Mouse (Mus musculus): ENCODE measurements around the gene Frmd4a. TPM values are rescaled to one million over a fixed set of nuclear protein-coding genes. Genes with fewer than 3 reads are reported as not detected.
"Not testable (repeated sequence)": the region's sequence is repeated elsewhere in the genome, so short reads cannot be mapped to it uniquely, and the experiment has no call there.

The Frmd4a gene
- polyA plus RNA-seq, 1 experiment from 2014 or later, result 13.7 TPM

GRCm38 (mm10) chr2:4603361-4603945 is 585.9 kb downstream of the Frmd4a start:
- no peaks in the 10 kb centered on the region for H3K27me3 ChIP-seq (replicated peaks; ENCODE audit: control insufficient read depth, insufficient read depth, low read length)
- H3K27ac ChIP-seq (ENCODE audit: low read length), result no peak overlapping the region
- 86% methylated on average over 33 of the region's 33 CpGs for WGBS
- ATAC-seq, result 0 out of 2 replicates have a peak, but pooled peaks have one; percentile 18
- H3K4me3 ChIP-seq (ENCODE audit: low read length), result no peak overlapping the region
- H3K4me2 ChIP-seq (ENCODE audit: low read depth, low read length), result no peak overlapping the region
- peaks cover 19% of the 10 kb centered on the region for H3K36me3 ChIP-seq (ENCODE audit: control insufficient read depth, insufficient read depth, low read length)
- H3K9me3 ChIP-seq (ENCODE audit: control insufficient read depth, low read length), result no peaks in the 10 kb centered on the region
- no peaks in the 10 kb centered on the region for H3K4me1 ChIP-seq (ENCODE audit: control insufficient read depth, insufficient read depth, low read length)
- H3K9ac ChIP-seq (ENCODE audit: low read depth, low read length), result no peak overlapping the region

DNA sequence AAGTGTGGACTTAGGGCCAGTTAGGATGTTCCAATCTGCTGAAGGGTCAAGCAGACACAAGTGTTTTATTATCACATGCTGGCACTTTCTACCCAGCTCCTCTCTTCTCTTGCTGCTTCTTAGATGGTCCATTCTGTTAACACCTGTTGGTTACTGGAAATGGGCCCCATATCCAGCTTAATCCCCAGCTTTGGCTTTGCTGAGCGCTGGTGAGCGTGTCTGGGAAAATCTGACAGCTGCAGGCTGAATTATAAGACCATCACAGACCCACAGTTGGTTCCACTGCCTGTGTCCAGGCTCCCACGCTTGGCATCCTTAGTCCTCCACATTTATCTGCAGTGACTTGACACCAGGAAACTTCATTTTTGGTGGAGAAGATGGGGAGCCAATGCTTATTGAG is 589.0 kb downstream of the Frmd4a start:
- H3K9me3 ChIP-seq (ENCODE audit: control insufficient read depth, low read length), result no peaks in the 10 kb centered on the region
- no peak overlapping the region for H3K4me2 ChIP-seq (ENCODE audit: low read depth, low read length)
- no peak for ATAC-seq
- H3K9ac ChIP-seq (ENCODE audit: low read depth, low read length), result no peak overlapping the region
- H3K27me3 ChIP-seq (replicated peaks; ENCODE audit: control insufficient read depth, insufficient read depth, low read length), result no peaks in the 10 kb centered on the region
- H3K4me1 ChIP-seq (ENCODE audit: control insufficient read depth, insufficient read depth, low read length), result no peaks in the 10 kb centered on the region
- 83% methylated on average over 3 of the region's 3 CpGs for WGBS
- peaks cover 19% of the 10 kb centered on the region for H3K36me3 ChIP-seq (ENCODE audit: control insufficient read depth, insufficient read depth, low read length)
- H3K4me3 ChIP-seq (ENCODE audit: low read length), result no peak overlapping the region
- H3K27ac ChIP-seq (ENCODE audit: low read length), result no peak overlapping the region

- H3K27ac ChIP-seq (ENCODE audit: low read length), result no peak overlapping the region
- H3K4me3 ChIP-seq (ENCODE audit: low read length), result no peak overlapping the region
- H3K4me2 ChIP-seq (ENCODE audit: low read depth, low read length), result no peak overlapping the region
- H3K9me3 ChIP-seq (ENCODE audit: control insufficient read depth, low read length), result no peaks in the 10 kb centered on the region
- H3K36me3 ChIP-seq (ENCODE audit: control insufficient read depth, insufficient read depth, low read length), result peaks cover 15% of the 10 kb centered on the region
- H3K27me3 ChIP-seq (replicated peaks; ENCODE audit: control insufficient read depth, insufficient read depth, low read length), result no peaks in the 10 kb centered on the region
- no peaks in the 10 kb centered on the region for H3K4me1 ChIP-seq (ENCODE audit: control insufficient read depth, insufficient read depth, low read length)
- H3K9ac ChIP-seq (ENCODE audit: low read depth, low read length), result no peak overlapping the region
- 86% methylated on average over 3 of the region's 3 CpGs for WGBS
- no peak for ATAC-seq
Measured at GRCm38 (mm10) chr2:4608253-4608652, 590.7 kb downstream of the Frmd4a start.

DNA sequence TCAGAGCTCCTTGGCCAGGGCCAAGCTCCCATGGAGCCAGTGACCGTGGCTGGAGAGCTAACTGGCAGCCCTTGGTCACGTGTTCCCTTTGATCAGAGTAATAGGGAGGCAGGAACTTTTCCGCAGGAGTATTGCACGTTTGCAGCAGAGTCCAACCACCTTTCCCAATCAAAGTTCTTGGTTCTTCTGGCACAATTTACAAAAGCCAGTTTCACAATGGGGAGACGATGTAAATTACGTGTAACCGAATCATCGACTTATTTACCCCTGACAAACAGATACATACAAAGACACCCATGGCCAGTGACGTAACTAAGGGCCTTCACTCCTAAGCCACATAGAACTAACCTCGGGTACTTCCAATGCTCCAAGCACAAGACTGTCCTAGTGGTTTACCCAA is 591.9 kb downstream of the Frmd4a start:
- no peak overlapping the region for H3K4me3 ChIP-seq (ENCODE audit: low read length)
- no peak overlapping the region for H3K27ac ChIP-seq (ENCODE audit: low read length)
- no peak overlapping the region for H3K4me2 ChIP-seq (ENCODE audit: low read depth, low read length)
- H3K9me3 ChIP-seq (ENCODE audit: control insufficient read depth, low read length), result no peaks in the 10 kb centered on the region
- no peaks in the 10 kb centered on the region for H3K27me3 ChIP-seq (replicated peaks; ENCODE audit: control insufficient read depth, insufficient read depth, low read length)
- no peak overlapping the region for H3K9ac ChIP-seq (ENCODE audit: low read depth, low read length)
- no peaks in the 10 kb centered on the region for H3K4me1 ChIP-seq (ENCODE audit: control insufficient read depth, insufficient read depth, low read length)
- ATAC-seq, result no peak
- WGBS, result 77% methylated on average over 10 of the region's 10 CpGs
- peaks cover 7% of the 10 kb centered on the region for H3K36me3 ChIP-seq (ENCODE audit: control insufficient read depth, insufficient read depth, low read length)

DNA sequence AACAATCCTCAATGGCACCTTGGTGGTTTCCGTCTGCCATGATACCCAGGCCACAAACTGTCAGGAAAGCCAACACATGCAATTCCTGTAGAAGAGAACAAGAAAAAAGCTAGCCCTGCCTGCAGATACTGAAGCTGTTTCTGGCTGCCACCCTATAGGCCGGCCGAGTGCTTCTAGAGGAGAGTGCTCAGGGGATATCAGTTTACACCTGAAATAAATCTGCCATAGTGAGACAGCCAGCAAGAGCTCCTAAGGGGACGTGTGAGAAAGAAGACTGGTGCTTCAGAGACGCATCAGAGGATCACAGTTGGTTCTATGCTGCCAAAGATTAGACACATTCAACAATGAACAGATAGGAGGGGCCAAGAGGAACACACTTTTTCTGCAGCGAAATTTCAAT is 593.8 kb downstream of the Frmd4a start:
- Histone ChIP-seq H3K4me1 (ENCODE audit: control insufficient read depth, insufficient read depth, low read length) (0 out of 2 replicates have a peak, but pooled peaks cover 3% of the 10 kb centered on the region), H3K27me3 (replicated peaks; ENCODE audit: control insufficient read depth, insufficient read depth, low read length) (no peaks in the 10 kb centered on the region), H3K36me3 (ENCODE audit: control insufficient read depth, insufficient read depth, low read length) (peaks cover 7% of the 10 kb centered on the region), H3K4me3 (ENCODE audit: low read length) (no peak overlapping the region), H3K9ac (ENCODE audit: low read depth, low read length) (no peak overlapping the region), H3K4me2 (ENCODE audit: low read depth, low read length) (no peak overlapping the region), H3K27ac (ENCODE audit: low read length) (no peak overlapping the region), H3K9me3 (ENCODE audit: control insufficient read depth, low read length) (no peaks in the 10 kb centered on the region)
- WGBS, result 71% methylated on average over 6 of the region's 6 CpGs
- ATAC-seq, result no peak

- Histone ChIP-seq H3K9ac (ENCODE audit: low read depth, low read length) (no peak overlapping the region), H3K4me1 (ENCODE audit: control insufficient read depth, insufficient read depth, low read length) (0 out of 2 replicates have a peak, but pooled peaks cover 3% of the 10 kb centered on the region), H3K4me2 (ENCODE audit: low read depth, low read length) (no peak overlapping the region), H3K36me3 (ENCODE audit: control insufficient read depth, insufficient read depth, low read length) (peaks cover 7% of the 10 kb centered on the region), H3K4me3 (ENCODE audit: low read length) (no peak overlapping the region), H3K27me3 (replicated peaks; ENCODE audit: control insufficient read depth, insufficient read depth, low read length) (no peaks in the 10 kb centered on the region), H3K27ac (ENCODE audit: low read length) (no peak overlapping the region), H3K9me3 (ENCODE audit: control insufficient read depth, low read length) (no peaks in the 10 kb centered on the region)
- no peak for ATAC-seq
- WGBS, result 86% methylated on average over 10 of the region's 10 CpGs
Measured at GRCm38 (mm10) chr2:4611704-4612103, 594.2 kb downstream of the Frmd4a start.

DNA sequence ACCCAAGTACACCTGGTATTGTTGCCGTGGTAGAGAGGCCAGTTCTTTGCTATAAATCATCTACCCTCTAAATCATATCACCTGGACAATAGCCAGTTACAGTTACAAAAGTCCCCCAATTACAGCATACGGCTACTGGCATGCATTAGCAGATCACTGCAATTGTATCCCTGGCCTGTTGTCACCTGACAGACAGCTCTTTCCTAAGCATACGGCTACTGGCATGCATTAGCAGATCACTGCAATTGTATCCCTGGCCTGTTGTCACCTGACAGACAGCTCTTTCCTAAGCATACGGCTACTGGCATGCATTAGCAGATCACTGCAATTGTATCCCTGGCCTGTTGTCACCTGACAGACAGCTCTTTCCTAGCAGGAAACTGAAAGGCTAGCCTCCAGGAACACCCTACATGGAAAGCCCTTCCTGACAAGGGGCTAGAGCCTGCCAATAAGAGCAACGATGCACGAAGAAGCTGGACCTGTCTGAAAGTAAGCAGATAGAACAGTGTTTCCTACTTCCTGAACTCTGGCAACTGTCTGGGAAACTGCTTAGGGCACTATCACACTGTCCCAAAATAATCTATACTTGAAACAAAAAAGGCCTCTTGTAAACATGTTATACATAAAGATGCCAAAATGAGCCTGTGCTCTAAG is 596.9 kb downstream of the Frmd4a start:
- H3K4me1 ChIP-seq (ENCODE audit: control insufficient read depth, insufficient read depth, low read length); H3K36me3 ChIP-seq (ENCODE audit: control insufficient read depth, insufficient read depth, low read length); H3K27me3 ChIP-seq (replicated peaks; ENCODE audit: control insufficient read depth, insufficient read depth, low read length); H3K9ac ChIP-seq (ENCODE audit: low read depth, low read length); H3K4me3 ChIP-seq (ENCODE audit: low read length); H3K9me3 ChIP-seq (ENCODE audit: control insufficient read depth, low read length); H3K27ac ChIP-seq (ENCODE audit: low read length); H3K4me2 ChIP-seq (ENCODE audit: low read depth, low read length): not testable (repeated sequence)
- 57% methylated on average over 6 of the region's 6 CpGs for WGBS
- peak; percentile 40; the same call in 1 of the 2 replicates for ATAC-seq

DNA sequence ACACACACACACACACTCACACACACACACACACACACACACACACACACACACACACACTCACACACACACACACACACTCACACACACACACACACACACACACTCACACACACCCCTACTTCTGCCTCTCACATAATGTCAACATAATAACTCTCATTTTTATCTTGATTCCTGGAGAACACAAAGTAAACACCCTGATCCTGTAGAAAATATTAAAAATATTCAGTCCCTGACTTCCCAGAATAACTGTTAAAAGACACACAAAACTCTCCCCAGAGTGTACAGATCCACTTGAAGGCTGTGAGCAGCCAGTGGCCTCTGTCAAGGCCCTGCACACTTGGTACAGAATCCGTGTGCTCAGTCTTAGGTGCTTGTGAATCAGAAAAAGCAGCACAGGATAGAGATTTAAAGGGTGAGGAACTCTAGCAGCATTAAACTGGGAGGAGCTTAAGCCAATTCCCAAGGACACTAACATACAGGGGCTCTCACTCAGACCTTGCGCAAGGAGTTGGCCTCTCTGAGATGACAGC is 597.6 kb downstream of the Frmd4a start:
- H3K27ac ChIP-seq (ENCODE audit: low read length), result no peak overlapping the region
- ATAC-seq, result 0 out of 2 replicates have a peak, but pooled peaks have one; percentile 28

GRCm38 (mm10) chr2:4616995-4617394 is 599.5 kb downstream of the Frmd4a start:
- ATAC-seq, result no peak
- Histone ChIP-seq H3K36me3 (ENCODE audit: control insufficient read depth, insufficient read depth, low read length) (no peaks in the 10 kb centered on the region), H3K4me3 (ENCODE audit: low read length) (no peak overlapping the region), H3K9ac (ENCODE audit: low read depth, low read length) (no peak overlapping the region), H3K9me3 (ENCODE audit: control insufficient read depth, low read length) (no peaks in the 10 kb centered on the region), H3K4me1 (ENCODE audit: control insufficient read depth, insufficient read depth, low read length) (0 out of 2 replicates have a peak, but pooled peaks cover 8% of the 10 kb centered on the region), H3K27me3 (replicated peaks; ENCODE audit: control insufficient read depth, insufficient read depth, low read length) (no peaks in the 10 kb centered on the region), H3K27ac (ENCODE audit: low read length) (no peak overlapping the region), H3K4me2 (ENCODE audit: low read depth, low read length) (no peak overlapping the region)
- 88% methylated on average over 4 of the region's 4 CpGs for WGBS

More for the DNA sequence above, 597.6 kb downstream of the Frmd4a start:
- H3K27me3 ChIP-seq (replicated peaks; ENCODE audit: control insufficient read depth, insufficient read depth, low read length), result no peaks in the 10 kb centered on the region
- H3K4me2 ChIP-seq (ENCODE audit: low read depth, low read length), result no peak overlapping the region
- no peak overlapping the region for H3K4me3 ChIP-seq (ENCODE audit: low read length)
- 74% methylated on average over 2 of the region's 2 CpGs for WGBS
- H3K9me3 ChIP-seq (ENCODE audit: control insufficient read depth, low read length), result no peaks in the 10 kb centered on the region
- peaks cover 7% of the 10 kb centered on the region; the same call in 1 of the 2 replicates for H3K36me3 ChIP-seq (ENCODE audit: control insufficient read depth, insufficient read depth, low read length)
- H3K4me1 ChIP-seq (ENCODE audit: control insufficient read depth, insufficient read depth, low read length), result 0 out of 2 replicates have a peak, but pooled peaks cover 3% of the 10 kb centered on the region
- H3K9ac ChIP-seq (ENCODE audit: low read depth, low read length), result no peak overlapping the region

Data from intestine, embryonic 16.5 days (tissue).